Mouse (Mus musculus) adrenal gland, postnatal 14 days (tissue): ENCODE measurements around the gene Il19. TPM values are rescaled to one million over a fixed set of nuclear protein-coding genes. Genes with fewer than 3 reads are reported as not detected.

Source experiments
- total RNA-seq: library from RNA; stranded (reverse); gene quantifications from 2 replicates; pipeline ENCODE4 v1.2.3, GENCODE M21; 2021

The Il19 gene
- total RNA-seq, 1 experiment from 2014 or later, result not detected

Other genes with a start within 250 kb of the Il19 start
- gene Gm29427, start 224.3 kb downstream of the Il19 start, total RNA-seq, result not detected in 2 replicates
- 9.8 and 10.1 TPM in 2 replicates for gene Yod1, start 222.8 kb downstream of the Il19 start, total RNA-seq
- gene Pfkfb2, start 210.9 kb downstream of the Il19 start, total RNA-seq, result 19.5 and 23.1 TPM in 2 replicates
- 2.1 and 2.7 TPM in 2 replicates for gene AA986860, start 208.1 kb downstream of the Il19 start, total RNA-seq
- gene Fcamr, start 139.2 kb downstream of the Il19 start, total RNA-seq, result not detected in 2 replicates
- gene Pigr, start 113.4 kb downstream of the Il19 start, total RNA-seq, result 0.19 and 5.1 TPM in 2 replicates
- gene Fcmr, start 74.4 kb downstream of the Il19 start, total RNA-seq, result 2.6 and 17.6 TPM in 2 replicates
- gene Il24, start 52.7 kb downstream of the Il19 start, total RNA-seq, result not detected in 2 replicates
- not detected in 2 replicates for gene Il20, start 28.7 kb downstream of the Il19 start, total RNA-seq
- gene Il10, start 79.7 kb upstream of the Il19 start, total RNA-seq, result 0.38 TPM in 1 of 2 replicates, not detected in the other
- gene Mapkapk2, start 157.7 kb upstream of the Il19 start, total RNA-seq, result 159 and 180 TPM in 2 replicates
- 5.3 and 7.1 TPM in 2 replicates for gene Dyrk3, start 198.2 kb upstream of the Il19 start, total RNA-seq
- 42.2 and 43.4 TPM in 2 replicates for gene Eif2d, start 213.1 kb upstream of the Il19 start, total RNA-seq